Mouse (Mus musculus): Measurements from ENCODE around the gene Gpr84. TPM values are rescaled to one million over a fixed set of nuclear protein-coding genes. Genes with fewer than 3 reads are reported as not detected.

Gene Gpr84
- polyA plus RNA-seq, 1 experiment: not detected

DNA sequence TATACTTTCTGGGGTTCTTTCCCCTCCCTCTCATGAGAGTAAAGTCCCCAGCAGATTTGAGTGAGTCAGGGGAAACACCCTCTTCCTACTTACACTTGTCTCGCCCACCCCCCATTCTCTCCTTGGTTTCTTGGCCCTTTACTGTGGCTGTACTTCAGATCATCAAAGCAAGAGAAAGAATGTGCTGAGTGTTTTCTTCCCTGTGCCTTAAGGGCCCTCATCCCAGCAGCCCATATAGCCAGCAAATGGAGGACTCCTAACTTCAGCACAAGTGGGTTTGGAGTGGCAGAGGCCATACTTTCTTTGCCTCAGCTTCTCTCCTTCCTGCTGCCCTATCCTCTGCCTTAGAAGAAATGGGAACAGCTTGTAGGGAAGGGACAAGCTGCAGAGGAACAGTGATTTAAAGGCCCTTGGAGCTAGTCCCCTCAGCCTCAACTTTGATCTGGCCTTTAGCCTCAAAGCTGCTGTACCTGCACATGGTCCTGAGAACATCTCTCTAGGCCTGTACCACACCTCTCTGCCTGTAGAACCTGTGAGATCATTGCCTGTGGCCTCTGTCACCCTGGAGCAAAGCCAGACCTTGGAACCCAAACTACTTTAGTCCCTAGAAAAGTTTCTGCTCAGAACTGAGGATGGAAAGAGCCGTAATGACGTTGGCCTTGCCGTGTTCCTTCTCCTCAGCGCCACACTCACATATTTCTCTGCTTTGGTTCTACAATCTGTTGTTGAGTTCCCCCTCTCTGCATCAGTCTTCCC is 11.4 kb downstream of the Gpr84 start:
- Histone ChIP-seq H3K4me1 (ENCODE audit: control insufficient read depth, insufficient read depth, low read length) (peaks cover 6% of the 10 kb centered on the region), H3K9ac (ENCODE audit: low read depth, poor library complexity, severe bottlenecking) (no peak overlapping the region), H3K4me3 (ENCODE audit: low read depth, low read length) (no peak overlapping the region)

DNA sequence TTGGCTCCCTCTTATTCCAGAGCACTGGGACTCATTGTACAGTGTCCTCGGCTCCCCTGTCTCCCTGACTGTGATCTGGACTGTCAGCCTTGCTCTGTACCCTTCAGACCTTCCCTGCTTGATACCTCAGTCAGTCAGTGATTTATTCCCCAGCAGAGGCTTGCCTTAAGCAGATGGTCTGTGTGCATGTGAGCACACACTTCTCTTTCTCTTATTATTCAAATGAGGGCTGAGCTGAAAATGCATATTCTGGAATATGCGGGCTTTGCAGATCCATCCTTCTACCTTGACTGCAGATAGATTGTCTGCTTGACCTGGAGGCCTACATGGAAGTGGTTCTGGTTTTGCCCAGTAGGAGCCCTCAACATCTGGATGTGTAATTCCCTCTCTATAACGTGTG is 12.4 kb downstream of the Gpr84 start:
- no peak overlapping the region for H3K27ac ChIP-seq (ENCODE audit: insufficient read depth, low read length)
- H3K4me1 ChIP-seq (ENCODE audit: control insufficient read depth, insufficient read depth, low read length): peaks cover 6% of the 10 kb centered on the region
- no peaks in the 10 kb centered on the region for H3K9me3 ChIP-seq (replicated peaks; ENCODE audit: control insufficient read depth, insufficient read depth, low read length, poor library complexity, severe bottlenecking)
- H3K36me3 ChIP-seq (ENCODE audit: control insufficient read depth, insufficient read depth, low read length, poor library complexity, severe bottlenecking): peaks cover 7% of the 10 kb centered on the region
- no peaks in the 10 kb centered on the region for H3K27me3 ChIP-seq (ENCODE audit: control insufficient read depth, insufficient read depth, low read length, poor library complexity, severe bottlenecking)
- H3K9ac ChIP-seq (ENCODE audit: low read depth, poor library complexity, severe bottlenecking): no peak overlapping the region
- no peak overlapping the region for H3K4me3 ChIP-seq (ENCODE audit: low read depth, low read length)
- TF ChIP-seq EP300 (IDR thresholded peaks at IDR 0.05; ENCODE audit: insufficient read depth, low read depth, low read length) (no peak), CTCF (IDR thresholded peaks at IDR 0.05; ENCODE audit: low read depth, low read length) (no peak), POLR2A (IDR thresholded peaks at IDR 0.05; ENCODE audit: insufficient read depth, low read length) (no peak)

More for the DNA sequence above, 11.4 kb downstream of the Gpr84 start:
- no peaks in the 10 kb centered on the region for H3K27me3 ChIP-seq (ENCODE audit: control insufficient read depth, insufficient read depth, low read length, poor library complexity, severe bottlenecking)
- no peak overlapping the region for H3K27ac ChIP-seq (ENCODE audit: insufficient read depth, low read length)
- TF ChIP-seq POLR2A (IDR thresholded peaks at IDR 0.05; ENCODE audit: insufficient read depth, low read length) (no peak), CTCF (IDR thresholded peaks at IDR 0.05; ENCODE audit: low read depth, low read length) (no peak), EP300 (IDR thresholded peaks at IDR 0.05; ENCODE audit: insufficient read depth, low read depth, low read length) (no peak)
- no peaks in the 10 kb centered on the region for H3K9me3 ChIP-seq (replicated peaks; ENCODE audit: control insufficient read depth, insufficient read depth, low read length, poor library complexity, severe bottlenecking)
- H3K36me3 ChIP-seq (ENCODE audit: control insufficient read depth, insufficient read depth, low read length, poor library complexity, severe bottlenecking): peaks cover 4% of the 10 kb centered on the region; the same call in 1 of the 2 replicates

GRCm38 (mm10) chr15:103297313-103297712 is 13.1 kb downstream of the Gpr84 start:
- H3K27me3 ChIP-seq (ENCODE audit: control insufficient read depth, insufficient read depth, low read length, poor library complexity, severe bottlenecking): no peaks in the 10 kb centered on the region
- no peak overlapping the region for H3K9ac ChIP-seq (ENCODE audit: low read depth, poor library complexity, severe bottlenecking)
- no peak overlapping the region for H3K4me3 ChIP-seq (ENCODE audit: low read depth, low read length)
- no peaks in the 10 kb centered on the region for H3K9me3 ChIP-seq (replicated peaks; ENCODE audit: control insufficient read depth, insufficient read depth, low read length, poor library complexity, severe bottlenecking)
- TF ChIP-seq CTCF (IDR thresholded peaks at IDR 0.05; ENCODE audit: low read depth, low read length) (no peak), EP300 (IDR thresholded peaks at IDR 0.05; ENCODE audit: insufficient read depth, low read depth, low read length) (no peak), POLR2A (IDR thresholded peaks at IDR 0.05; ENCODE audit: insufficient read depth, low read length) (no peak)
- no peak overlapping the region for H3K27ac ChIP-seq (ENCODE audit: insufficient read depth, low read length)
- peaks cover 13% of the 10 kb centered on the region for H3K36me3 ChIP-seq (ENCODE audit: control insufficient read depth, insufficient read depth, low read length, poor library complexity, severe bottlenecking)
- peaks cover 6% of the 10 kb centered on the region for H3K4me1 ChIP-seq (ENCODE audit: control insufficient read depth, insufficient read depth, low read length)

GRCm38 (mm10) chr15:103295851-103296250 is 14.6 kb downstream of the Gpr84 start:
- Histone ChIP-seq H3K27ac (ENCODE audit: insufficient read depth, low read length) (no peak overlapping the region), H3K9me3 (replicated peaks; ENCODE audit: control insufficient read depth, insufficient read depth, low read length, poor library complexity, severe bottlenecking) (no peaks in the 10 kb centered on the region), H3K4me1 (ENCODE audit: control insufficient read depth, insufficient read depth, low read length) (peaks cover 6% of the 10 kb centered on the region), H3K36me3 (ENCODE audit: control insufficient read depth, insufficient read depth, low read length, poor library complexity, severe bottlenecking) (peaks cover 22% of the 10 kb centered on the region), H3K9ac (ENCODE audit: low read depth, poor library complexity, severe bottlenecking) (no peak overlapping the region), H3K27me3 (ENCODE audit: control insufficient read depth, insufficient read depth, low read length, poor library complexity, severe bottlenecking) (no peaks in the 10 kb centered on the region), H3K4me3 (ENCODE audit: low read depth, low read length) (no peak overlapping the region)
- TF ChIP-seq CTCF (IDR thresholded peaks at IDR 0.05; ENCODE audit: low read depth, low read length) (no peak), EP300 (IDR thresholded peaks at IDR 0.05; ENCODE audit: insufficient read depth, low read depth, low read length) (no peak), POLR2A (IDR thresholded peaks at IDR 0.05; ENCODE audit: insufficient read depth, low read length) (no peak)

DNA sequence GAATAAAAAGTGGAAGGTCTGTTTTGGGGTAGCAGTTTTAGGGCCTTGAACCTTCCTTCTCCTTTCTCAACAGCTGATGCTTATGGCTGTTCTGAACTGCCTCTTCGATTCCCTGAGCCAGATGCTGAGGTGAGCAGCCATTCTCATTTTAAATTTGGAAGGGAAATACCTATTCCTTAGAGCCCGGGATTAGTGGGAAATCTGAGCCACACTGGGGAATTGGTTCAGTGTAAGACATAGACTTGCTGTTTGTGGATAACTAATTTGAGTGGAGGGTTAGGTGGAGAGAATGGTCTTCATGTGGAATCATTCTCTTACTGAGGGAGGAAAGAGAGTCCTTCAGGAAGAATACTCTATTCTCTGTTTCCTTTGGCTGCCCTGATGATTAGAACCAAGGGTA is 15.8 kb downstream of the Gpr84 start:
- H3K27ac ChIP-seq (ENCODE audit: insufficient read depth, low read length): no peak overlapping the region
- H3K9me3 ChIP-seq (replicated peaks; ENCODE audit: control insufficient read depth, insufficient read depth, low read length, poor library complexity, severe bottlenecking): no peaks in the 10 kb centered on the region
- H3K9ac ChIP-seq (ENCODE audit: low read depth, poor library complexity, severe bottlenecking): no peak overlapping the region
- peaks cover 4% of the 10 kb centered on the region for H3K4me1 ChIP-seq (ENCODE audit: control insufficient read depth, insufficient read depth, low read length)
- H3K4me3 ChIP-seq (ENCODE audit: low read depth, low read length): no peak overlapping the region
- no peaks in the 10 kb centered on the region for H3K27me3 ChIP-seq (ENCODE audit: control insufficient read depth, insufficient read depth, low read length, poor library complexity, severe bottlenecking)
- peaks cover 26% of the 10 kb centered on the region for H3K36me3 ChIP-seq (ENCODE audit: control insufficient read depth, insufficient read depth, low read length, poor library complexity, severe bottlenecking)
- TF ChIP-seq POLR2A (IDR thresholded peaks at IDR 0.05; ENCODE audit: insufficient read depth, low read length) (no peak), EP300 (IDR thresholded peaks at IDR 0.05; ENCODE audit: insufficient read depth, low read depth, low read length) (no peak), CTCF (IDR thresholded peaks at IDR 0.05; ENCODE audit: low read depth, low read length) (no peak)

DNA sequence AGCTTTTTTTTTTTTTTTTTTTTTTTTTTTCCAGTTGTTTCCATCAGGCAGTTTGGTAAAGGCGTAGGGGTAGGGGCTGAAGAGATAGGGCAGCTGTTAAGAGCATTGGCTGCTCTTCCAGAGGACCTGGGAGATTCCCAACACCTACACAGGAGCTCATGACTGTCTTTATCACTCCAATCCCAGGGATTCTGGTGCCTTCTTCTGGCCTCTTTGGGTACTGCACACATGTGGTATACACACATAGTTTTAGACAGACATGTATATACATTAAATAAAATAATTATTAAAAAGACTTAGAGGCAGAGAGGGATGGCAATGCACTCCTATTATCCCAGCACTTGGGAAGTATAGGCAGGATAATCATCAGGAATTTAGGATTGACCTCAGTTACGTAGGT is 17.0 kb downstream of the Gpr84 start:
- H3K36me3 ChIP-seq (ENCODE audit: control insufficient read depth, insufficient read depth, low read length, poor library complexity, severe bottlenecking): peaks cover 29% of the 10 kb centered on the region

More for the DNA sequence above, 17.0 kb downstream of the Gpr84 start:
- H3K9ac ChIP-seq (ENCODE audit: low read depth, poor library complexity, severe bottlenecking): no peak overlapping the region
- H3K4me1 ChIP-seq (ENCODE audit: control insufficient read depth, insufficient read depth, low read length): peaks cover 4% of the 10 kb centered on the region
- H3K27ac ChIP-seq (ENCODE audit: insufficient read depth, low read length): no peak overlapping the region
- H3K27me3 ChIP-seq (ENCODE audit: control insufficient read depth, insufficient read depth, low read length, poor library complexity, severe bottlenecking): no peaks in the 10 kb centered on the region
- H3K4me3 ChIP-seq (ENCODE audit: low read depth, low read length): no peak overlapping the region
- TF ChIP-seq EP300 (IDR thresholded peaks at IDR 0.05; ENCODE audit: insufficient read depth, low read depth, low read length): no peak
- TF ChIP-seq POLR2A (IDR thresholded peaks at IDR 0.05; ENCODE audit: insufficient read depth, low read length): no peak
- no peak for TF ChIP-seq CTCF (IDR thresholded peaks at IDR 0.05; ENCODE audit: low read depth, low read length)
- no peaks in the 10 kb centered on the region for H3K9me3 ChIP-seq (replicated peaks; ENCODE audit: control insufficient read depth, insufficient read depth, low read length, poor library complexity, severe bottlenecking)
